Mouse (Mus musculus) left cerebral cortex, postnatal 10 days (tissue): ENCODE measurements around the gene Zfp518a. TPM values are rescaled to one million over a fixed set of nuclear protein-coding genes. Genes with fewer than 3 reads are reported as not detected.

Experiments used
- DNase-seq, 2 experiments: peaks; one replicate each; pipeline ENCODE4 v3.0.0; 2021 to 2022; ENCODE audit warnings: low spot score in 2 of 2, mixed read lengths in 1 of 2; ENCODE audit errors: extremely low spot score in 1 of 2
- intact Hi-C: fragments of 180-260 bp; cut with DNase I; formaldehyde crosslinking; loops from one replicate; pipeline ENCODE4 v1.15.1; 2025
- total RNA-seq, 2 experiments: library from RNA; stranded (reverse); gene quantifications; 2 replicates each; pipeline ENCODE4 v1.2.3; 2021

Gene Zfp518a
- 1 to 10 TPM; 8.7 to 9.6 TPM for total RNA-seq

DNA sequence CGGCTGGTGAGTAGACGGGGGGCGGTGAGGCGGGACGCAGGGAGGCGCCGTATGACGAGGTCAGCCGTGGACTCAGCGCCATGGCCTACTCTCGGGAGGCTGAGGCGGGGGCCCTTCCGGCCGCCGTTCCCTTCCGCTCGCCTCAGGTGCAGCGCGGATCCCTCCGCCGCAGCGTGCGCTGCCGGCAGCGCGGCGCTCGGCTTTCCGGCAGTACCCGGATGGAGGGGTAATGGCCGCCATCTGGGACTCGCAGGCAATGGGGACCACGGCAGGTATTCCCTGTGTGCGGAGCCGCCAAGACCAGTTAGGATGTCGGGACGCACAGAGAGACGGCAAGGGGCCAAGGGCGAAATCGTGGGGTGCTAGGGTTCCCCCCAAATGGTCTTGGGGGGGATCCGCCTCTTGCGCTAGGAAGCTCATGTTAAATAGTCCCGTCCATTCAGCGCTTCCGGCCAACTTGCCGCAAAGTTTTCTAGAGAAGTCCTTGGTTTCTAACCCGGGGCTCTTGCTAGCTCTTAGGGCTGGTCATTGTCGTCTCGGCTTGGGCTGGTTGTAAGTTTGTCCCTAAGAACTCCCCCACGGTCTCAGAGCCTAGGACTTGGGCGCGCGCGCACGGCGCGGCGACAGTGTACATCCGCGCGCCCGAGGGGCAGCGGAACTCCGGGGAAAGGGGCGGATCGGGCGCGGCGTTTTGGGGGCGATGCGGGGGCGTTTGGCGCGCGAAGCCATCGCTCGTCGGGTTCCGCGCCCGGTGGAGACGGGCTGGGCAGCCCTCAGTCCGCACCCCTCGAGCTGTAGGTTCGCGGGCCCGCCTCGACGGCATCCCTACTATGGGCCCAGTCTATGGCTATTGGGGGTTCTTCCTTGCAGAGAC lies at the start of gene Zfp518a:
Gene Zfp518a, plus strand, starts transcription at position 187 of the 874 bp plus-strand sequence.
- DNase-seq = peak; percentile 79 to 94
- intact Hi-C loops = loop anchor here (1.0 to 10.0 kb wide), 2 partner anchors 21 to 120 kb away; no protein-coding TSS in a partner anchor

DNA sequence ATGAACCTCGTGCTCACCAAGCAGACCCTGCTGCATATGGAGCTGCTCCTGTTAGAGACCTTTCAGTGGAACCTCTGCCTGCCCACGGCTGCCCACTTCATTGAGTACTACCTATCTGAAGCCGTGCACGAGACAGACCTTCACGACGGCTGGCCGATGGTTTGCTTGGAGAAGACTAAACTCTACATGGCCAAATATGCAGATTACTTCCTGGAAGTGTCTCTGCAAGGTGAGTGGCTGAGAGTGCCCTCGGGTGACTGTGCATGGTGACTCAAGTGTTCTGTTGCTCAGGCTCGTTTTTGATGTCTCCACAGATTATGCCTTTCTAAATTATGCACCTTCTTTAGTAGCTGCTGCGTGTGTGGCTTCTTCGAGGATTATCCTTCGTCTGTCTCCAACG lies 49.8 kb upstream of the Zfp518a start:
- no peak for DNase-seq
- intact Hi-C loops = no loop called here

DNA sequence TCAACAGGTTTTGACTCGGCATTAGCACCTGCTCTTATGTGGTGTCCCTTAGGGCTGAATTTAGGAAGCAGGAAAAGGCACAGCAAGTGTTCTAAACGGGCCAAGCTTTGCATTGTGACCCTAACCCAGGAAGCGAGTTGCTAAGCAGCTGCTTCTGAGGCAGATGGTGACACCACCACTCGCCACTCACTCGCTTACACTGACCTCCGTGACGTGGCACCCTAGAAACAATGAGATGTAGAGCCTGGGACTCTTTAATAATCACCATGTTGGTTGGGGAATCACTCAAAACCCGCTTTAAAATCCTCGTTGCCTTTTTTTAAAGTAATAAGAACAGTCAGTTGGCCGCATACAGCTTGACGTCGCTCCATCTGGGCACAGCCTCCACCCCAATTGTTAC lies 45.1 kb upstream of the Zfp518a start:
- DNase-seq = no peak
- intact Hi-C loops = no loop called here

DNA sequence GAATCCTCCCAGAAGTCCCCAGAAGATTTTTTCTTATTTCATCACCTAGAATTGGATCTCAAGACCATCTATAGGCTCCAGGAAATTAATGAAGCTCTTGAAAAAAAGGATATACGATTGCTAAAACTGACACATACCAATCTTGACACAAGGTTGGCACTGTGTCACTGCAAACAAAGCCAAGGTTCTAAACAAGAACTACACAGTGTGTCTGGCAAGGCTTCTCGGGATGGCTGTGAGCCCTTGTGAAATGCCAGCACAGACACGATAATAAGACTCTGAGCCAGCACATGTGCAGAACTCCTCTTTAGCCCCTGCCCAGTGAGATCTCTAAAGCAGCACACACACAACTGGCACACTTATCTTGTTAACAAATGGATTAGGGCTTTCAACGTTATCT lies 35.0 kb upstream of the Zfp518a start:
- intact Hi-C loops = no loop called here
- DNase-seq = peak in 1 of 2 experiments; percentile 9

DNA sequence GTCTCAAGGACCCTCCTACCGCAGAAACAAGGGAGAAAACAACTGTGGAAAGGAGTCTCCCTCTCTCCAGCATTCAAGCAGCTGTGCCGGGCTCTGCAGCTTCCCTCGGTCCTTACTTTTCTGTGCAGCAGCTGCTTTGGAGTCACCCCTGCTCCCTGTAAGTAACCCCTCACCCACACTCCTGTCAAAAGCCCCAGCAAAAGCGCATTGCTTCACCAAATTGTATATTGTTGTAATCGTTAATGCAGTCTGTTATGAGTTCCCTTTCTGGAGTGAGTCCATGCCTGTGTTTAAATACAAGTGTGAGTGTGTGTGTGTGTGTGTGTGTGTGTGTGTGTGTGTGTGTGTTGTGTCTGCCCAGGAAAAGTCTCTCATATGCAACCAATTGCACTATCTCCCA lies 26.2 kb upstream of the Zfp518a start:
- intact Hi-C loops = no loop called here
- DNase-seq = no peak

DNA sequence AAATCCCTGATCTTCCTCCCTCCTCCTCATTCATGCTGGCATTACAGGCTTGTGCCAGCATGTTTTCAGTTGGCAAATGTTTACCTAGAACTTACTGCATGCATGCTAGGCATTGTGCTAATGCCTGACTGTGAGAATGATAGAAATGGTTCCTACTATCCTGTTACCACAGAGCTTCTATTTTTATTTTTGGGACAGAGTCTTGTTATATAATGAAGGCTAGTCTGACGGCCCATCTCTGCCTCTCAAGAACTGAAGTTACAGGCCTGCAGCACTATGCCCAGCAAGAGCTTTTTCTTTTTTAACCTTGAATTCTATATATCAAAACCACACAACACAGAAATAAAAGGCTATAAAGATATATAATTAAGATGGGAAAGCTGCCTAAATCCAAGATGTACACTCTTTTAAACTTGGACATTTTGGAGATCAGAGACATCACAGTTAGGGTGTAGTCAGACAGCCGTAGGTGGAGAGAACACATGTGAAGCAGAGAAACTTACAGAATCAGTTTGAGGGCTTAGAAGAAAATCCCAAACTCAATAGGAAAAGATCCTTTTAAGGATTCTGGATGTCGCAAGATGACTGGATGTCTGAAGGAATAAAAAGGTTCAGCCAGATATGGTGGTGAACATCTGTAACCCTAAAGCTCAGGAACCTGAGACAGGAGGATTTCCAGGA lies 24.9 kb upstream of the Zfp518a start:
- DNase-seq = no peak
- intact Hi-C loops = no loop called here

DNA sequence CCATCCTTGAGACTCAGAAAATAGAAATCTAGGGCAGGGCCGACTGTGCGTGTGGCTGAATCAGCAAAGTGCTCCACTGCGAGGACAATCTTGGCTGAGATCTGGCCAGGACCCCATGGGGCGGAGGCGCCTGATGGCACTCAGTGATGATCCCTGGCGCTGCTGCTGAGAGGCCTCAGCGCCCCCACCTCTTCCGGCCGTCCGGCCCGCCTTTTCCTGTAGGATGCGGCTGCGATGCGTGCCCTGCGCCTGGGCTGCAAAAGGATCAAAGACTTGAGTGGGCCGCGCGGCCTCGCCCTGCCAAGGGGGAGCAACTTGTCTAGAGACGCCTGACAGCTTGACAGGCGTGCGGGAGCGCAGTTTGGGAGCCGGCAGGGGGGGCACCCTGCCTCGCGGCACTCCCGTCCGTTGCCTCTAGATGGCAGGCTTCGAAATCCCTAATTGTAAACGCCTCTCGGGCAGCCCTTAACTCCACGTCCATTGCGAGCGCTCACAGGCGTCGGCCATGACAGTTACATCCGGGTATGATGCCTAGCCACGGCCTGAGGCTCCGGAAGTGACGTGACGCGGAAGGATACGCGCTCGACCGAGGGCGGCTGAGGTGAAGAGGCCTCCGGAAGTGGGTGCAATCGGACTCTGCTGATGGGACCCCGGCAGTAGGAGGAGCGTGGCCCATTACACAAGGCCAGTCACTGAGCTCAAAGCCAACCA lies 21.4 kb upstream of the Zfp518a start:
- intact Hi-C loops = loop anchor here (1.0 kb wide), 1 partner anchor 21 kb away; the partner anchor contains the start of gene Zfp518a

DNA sequence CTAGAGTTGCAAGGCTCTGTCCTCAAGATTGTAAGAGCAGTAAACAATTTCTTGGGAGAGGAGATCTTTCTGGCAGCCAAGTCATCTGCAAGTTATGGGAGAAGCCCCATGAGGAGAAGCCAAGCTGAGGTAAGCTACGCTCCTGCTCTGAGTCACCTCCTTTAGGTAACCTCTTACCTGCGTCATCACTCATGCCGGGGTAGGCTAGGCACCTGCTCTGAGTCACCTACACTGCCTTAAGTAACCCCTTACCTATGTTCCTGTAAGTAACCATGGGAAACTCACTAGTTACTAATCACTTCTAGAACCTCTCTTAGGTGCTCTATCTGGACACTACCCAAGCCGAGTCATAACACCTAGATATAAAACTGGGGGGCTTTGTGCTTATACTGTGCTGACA lies 12.8 kb upstream of the Zfp518a start:
- intact Hi-C loops = no loop called here
- DNase-seq = no peak

More for the DNA sequence above, 21.4 kb upstream of the Zfp518a start:
- DNase-seq = peak; percentile 91 to 97

DNA sequence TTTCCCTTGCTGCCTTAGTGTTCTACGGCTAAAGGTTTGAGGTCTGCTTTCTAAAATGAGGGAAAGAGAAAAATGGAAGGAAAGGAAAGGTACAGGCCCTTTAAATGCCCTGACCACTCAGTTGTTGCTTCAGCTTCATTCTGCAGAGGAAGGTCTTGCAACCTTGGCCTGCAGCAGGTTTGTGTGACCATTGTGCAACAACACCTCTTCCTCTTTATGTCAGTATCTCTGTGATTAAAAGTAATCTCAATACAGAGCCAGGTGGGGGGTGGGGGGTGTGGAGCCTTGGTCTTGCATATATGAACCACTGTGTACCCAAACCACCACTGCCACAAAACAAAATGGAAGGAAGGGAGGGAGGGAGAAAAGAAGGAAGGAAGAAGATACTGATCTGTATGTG lies 5.6 kb upstream of the Zfp518a start:
- DNase-seq = no peak
- intact Hi-C loops = no loop called here

DNA sequence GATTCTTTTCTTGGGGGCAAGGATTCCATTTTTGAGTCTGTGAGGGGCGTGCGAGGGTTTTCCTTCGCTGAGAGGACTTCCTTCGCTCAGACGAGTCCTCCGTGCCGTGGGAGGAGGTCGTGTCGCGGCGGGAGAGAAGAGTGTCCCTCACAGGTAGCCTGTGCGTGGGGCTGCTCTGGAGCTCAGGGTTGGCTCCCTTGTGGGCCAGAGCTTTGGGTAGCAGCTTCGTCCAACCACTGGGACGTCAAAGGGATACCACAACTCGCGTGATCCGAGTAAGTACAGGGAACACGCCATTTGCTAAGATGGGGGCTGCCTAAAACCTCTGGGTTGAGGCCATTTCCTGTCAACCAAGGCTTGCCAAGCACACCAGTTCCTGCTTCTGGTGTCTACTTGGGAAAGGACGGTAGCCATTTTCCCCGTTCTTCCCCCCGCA lies 416 bp upstream of the Zfp518a start:
- peak in 1 of 2 experiments; percentile 35 for DNase-seq
- intact Hi-C loops = loop anchor here (1.0 to 10.0 kb wide), 2 partner anchors 21 to 121 kb away; no protein-coding TSS in a partner anchor

DNA sequence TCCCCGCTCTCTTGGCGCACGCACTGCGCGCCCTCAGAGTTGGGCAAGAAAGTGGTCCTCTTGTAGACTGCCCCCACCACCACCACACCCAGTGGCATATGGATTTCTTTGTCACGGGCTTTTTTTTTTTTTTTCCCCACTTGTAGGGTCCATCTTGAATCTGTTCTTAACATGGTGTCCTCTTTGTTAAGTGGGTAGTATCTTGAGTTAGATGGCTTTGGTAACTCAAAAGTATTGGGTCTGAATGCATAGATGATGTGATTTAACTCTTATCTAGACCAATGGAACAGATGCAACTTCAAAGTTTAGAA lies 843 bp downstream of the Zfp518a start:
- DNase-seq = no peak
- intact Hi-C loops = loop anchor here (10.0 kb wide), 1 partner anchor 119 kb away; no protein-coding TSS in a partner anchor

DNA sequence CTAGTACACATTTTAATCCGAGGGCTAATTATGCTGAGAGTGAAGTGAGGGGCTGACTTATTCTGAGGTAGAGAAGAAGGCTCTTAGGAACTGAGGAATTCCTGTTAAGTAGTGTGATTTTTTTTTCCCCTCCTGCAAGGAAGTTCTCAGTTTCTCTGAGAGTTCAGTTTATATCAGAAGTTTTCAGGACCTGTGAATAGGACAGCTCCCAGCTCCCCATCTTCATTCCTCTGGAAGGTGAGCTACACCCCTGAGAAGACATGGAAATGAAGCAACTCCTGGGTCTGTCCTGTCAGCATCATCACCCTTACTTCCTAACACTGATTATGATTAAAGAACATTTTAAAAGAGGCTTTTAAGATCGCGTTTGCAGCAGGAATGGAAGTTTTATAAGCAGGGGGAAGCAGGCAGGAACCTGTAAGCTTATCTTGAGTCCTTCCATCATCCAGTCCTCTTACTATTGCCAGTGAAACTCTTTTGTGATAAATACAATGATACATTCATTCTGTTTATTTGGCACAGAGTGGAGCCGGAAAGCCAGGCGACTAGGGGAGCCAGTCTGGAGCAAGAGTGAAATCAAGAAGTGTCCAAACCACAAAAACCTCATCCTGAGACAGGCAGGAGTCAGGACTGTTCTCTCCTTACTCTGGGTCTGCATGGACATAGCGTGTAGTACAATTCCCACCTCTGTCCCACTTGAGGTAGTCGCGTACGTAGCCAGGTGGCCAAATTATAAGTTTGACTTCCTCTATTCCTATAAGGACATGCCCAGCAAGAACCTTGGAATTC lies 37.3 kb downstream of the Zfp518a start:
- no peak for DNase-seq
- intact Hi-C loops = no loop called here

DNA sequence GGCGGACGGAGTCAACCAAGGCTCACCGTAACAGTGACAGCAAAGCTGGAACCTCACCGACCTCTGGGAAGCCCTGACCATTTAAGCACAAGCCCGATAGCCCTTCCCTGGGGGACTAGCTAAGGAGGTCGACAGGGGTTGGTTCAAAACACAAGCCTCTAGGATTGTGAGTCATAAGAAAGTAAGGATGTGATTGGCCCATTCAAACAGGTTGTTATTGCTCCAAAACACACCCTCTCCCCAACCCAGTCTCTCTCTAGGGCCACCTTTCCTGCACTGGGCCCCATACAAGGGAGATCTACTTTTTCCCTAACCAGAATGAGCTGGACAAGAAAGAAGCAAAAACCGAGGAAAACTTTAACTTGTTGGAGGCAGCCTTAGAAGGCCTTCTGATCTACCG lies 40.9 kb downstream of the Zfp518a start:
- no peak for DNase-seq
- intact Hi-C loops = no loop called here

DNA sequence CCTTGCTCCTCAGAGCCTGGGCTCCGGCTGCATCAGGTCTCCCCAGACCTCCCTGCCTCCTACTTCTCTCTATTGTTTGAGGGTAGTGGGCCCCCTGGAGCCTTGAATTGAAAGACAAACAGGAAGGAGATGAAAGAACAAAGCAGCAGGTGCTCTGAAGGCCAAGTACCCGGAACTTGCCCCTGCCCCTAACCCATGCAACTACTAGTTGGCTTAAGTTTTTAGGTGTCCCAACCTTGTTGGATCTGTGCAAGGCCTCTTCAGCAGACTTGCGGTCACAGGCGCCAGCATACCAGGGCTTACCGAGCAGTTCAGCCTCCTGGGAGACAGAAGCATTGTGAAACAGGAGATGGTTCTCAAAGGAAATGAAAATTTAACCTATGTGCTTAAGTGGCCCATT lies 41.5 kb downstream of the Zfp518a start:
- intact Hi-C loops = no loop called here

DNA sequence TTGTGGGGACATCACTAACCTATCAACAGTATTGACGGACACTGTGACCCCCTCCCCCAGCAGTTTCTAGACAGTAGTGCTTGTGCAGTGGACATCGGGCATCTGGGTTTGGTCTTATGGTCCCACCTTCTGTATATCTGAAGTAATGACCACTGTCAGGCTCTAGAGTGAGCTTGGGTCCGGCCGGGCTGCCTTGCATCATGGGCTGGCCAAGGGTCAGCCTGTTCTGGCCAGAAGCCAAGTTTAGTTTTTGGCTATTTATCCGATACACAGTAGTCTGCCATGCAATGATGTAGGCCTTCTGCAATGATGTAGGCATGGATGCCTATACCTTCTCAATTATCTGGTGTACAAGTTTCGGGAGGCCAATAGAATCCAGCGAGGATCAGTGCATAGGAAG lies 49.0 kb downstream of the Zfp518a start:
- DNase-seq = no peak
- intact Hi-C loops = no loop called here

More for the DNA sequence above, 41.5 kb downstream of the Zfp518a start:
- DNase-seq = no peak

DNA sequence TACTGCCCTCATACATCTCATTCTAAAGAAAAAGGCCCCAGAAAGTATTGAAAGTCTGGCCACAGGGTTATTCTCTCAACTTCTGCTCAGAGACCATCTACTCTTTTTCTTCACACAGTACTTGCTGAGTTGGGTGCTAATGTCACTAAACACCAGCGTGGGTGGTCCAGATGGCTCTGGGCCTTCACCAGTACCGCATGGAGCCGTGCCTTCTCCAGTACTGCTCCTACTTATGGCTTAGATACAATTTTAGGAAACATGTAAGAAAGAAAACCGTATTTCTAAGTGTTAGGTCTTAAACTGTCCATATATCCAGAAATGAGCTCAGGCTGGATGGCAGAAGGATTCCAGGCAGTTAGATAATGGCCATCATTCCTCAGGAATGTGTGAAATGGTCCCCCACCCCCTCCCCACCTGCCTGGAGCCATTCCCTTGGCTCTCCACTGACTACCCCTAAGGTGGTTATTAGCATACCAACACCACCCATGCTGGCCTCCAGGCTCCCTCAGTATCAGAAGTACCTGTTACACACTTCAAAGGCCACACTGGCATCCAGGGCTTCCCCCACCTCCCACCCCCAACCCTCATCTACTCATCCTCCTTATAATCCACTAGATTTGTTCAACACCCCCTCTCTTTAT lies 52.6 kb downstream of the Zfp518a start:
- intact Hi-C loops = no loop called here
- no peak for DNase-seq

DNA sequence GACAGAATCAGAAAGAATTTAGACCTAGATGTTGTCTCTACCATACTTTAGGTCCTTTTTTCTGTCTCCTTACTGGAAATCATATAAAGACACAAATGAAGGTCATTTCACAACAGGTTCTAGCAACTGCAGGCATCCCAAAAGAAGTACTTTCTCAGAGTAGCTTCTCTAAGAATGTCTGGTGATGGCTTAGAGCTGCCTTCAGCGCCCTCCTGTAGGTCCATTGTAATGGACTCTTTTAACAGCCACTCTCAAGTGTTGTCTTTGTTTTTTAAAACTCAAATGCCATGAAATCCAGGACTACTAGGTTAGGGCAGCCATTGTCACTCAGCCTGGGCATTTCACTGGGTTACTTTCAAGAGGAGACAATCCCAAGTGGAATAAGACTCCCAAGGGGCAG lies 64.5 kb downstream of the Zfp518a start:
- no peak for DNase-seq
- intact Hi-C loops = no loop called here

DNA sequence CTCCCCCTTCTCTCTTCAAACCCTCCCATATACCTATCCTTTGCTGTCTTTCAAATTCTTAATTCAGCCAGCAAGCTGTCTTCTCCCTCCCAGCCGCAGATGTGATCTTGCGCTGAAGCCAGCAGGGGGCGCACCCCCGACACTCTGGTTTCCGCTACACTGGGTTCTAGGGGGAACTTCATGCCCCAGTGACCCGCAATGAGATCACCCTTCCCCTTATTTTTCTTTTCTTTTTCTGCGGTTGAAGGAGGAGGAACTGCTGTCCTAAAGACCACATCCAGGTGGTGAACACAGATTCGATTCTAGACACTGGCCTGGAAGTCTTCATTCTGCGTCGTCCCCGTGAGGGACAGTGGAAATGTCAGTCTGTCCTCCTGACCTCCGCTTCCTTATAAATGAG lies 68.5 kb downstream of the Zfp518a start:
- peak; percentile 20 to 62 for DNase-seq
- intact Hi-C loops = loop anchor here (5.0 kb wide), 1 partner anchor 49 kb away; no protein-coding TSS in a partner anchor
